Mouse (Mus musculus): ENCODE data around the gene Eln. TPM values are rescaled to one million over a fixed set of nuclear protein-coding genes. Genes with fewer than 3 reads are reported as not detected.

Eln gene
- polyA plus RNA-seq, 1 experiment from 2014 or later: 4.4 TPM

GRCm38 (mm10) chr5:134692704-134693103 lies 54.4 kb downstream of the Eln start:
- Histone ChIP-seq H3K4me1 (ENCODE audit: control insufficient read depth, insufficient read depth, low read length) (no peaks in the 10 kb centered on the region), H3K9me3 (replicated peaks; ENCODE audit: control insufficient read depth, low read length) (no peaks in the 10 kb centered on the region), H3K27ac (replicated peaks; ENCODE audit: low read depth, low read length) (no peak overlapping the region), H3K4me3 (ENCODE audit: low read depth, low read length) (no peak overlapping the region), H3K4me2 (ENCODE audit: low read depth, low read length) (no peak overlapping the region), H3K9ac (replicated peaks; ENCODE audit: low read length) (no peak overlapping the region), H3K27me3 (ENCODE audit: control insufficient read depth, insufficient read depth, low read length) (no peaks in the 10 kb centered on the region), H3K36me3 (replicated peaks; ENCODE audit: control insufficient read depth, insufficient read depth, low read depth, low read length) (no peaks in the 10 kb centered on the region)
- DNase-seq (ENCODE audit: low spot score) (no peak), ATAC-seq (replicated peaks; ENCODE audit: insufficient number of reproducible peaks, low FRiP score, low TSS enrichment, low read depth) (no peak)
- WGBS: 91% methylated on average over 1 of the region's 1 CpGs

GRCm38 (mm10) chr5:134688718-134689284 lies 58.3 kb downstream of the Eln start:
- H3K4me2 ChIP-seq (ENCODE audit: low read depth, low read length): peak overlapping the region; percentile 19
- H3K4me3 ChIP-seq (ENCODE audit: low read depth, low read length): peak overlapping the region; percentile 80
- no peaks in the 10 kb centered on the region for H3K9me3 ChIP-seq (replicated peaks; ENCODE audit: control insufficient read depth, low read length)
- DNase-seq (ENCODE audit: low spot score) (peak; percentile 99), ATAC-seq (replicated peaks; ENCODE audit: insufficient number of reproducible peaks, low FRiP score, low TSS enrichment, low read depth) (peak; percentile 94)
- no peaks in the 10 kb centered on the region for H3K27me3 ChIP-seq (ENCODE audit: control insufficient read depth, insufficient read depth, low read length)
- peak overlapping the region; percentile 41; the same call in 1 of the 2 replicates for H3K27ac ChIP-seq (replicated peaks; ENCODE audit: low read depth, low read length)
- H3K36me3 ChIP-seq (replicated peaks; ENCODE audit: control insufficient read depth, insufficient read depth, low read depth, low read length): no peaks in the 10 kb centered on the region
- no peaks in the 10 kb centered on the region for H3K4me1 ChIP-seq (ENCODE audit: control insufficient read depth, insufficient read depth, low read length)
- WGBS: under 1% methylated on average over 38 of the region's 38 CpGs
- H3K9ac ChIP-seq (replicated peaks; ENCODE audit: low read length): peak overlapping the region; percentile 42

GRCm38 (mm10) chr5:134688086-134688717 lies 58.9 kb downstream of the Eln start, which contains the start of gene Limk1:
Gene Limk1 (minus strand): TSS chr5:134688598.
- H3K4me2 ChIP-seq (ENCODE audit: low read depth, low read length): peak within 1 kb of the TSS; percentile 88
- under 1% methylated on average over 63 of the region's 69 CpGs for WGBS

GRCm38 (mm10) chr5:134687187-134687586 lies 59.9 kb downstream of the Eln start:
- no peaks in the 10 kb centered on the region for H3K9me3 ChIP-seq (replicated peaks; ENCODE audit: control insufficient read depth, low read length)
- H3K27ac ChIP-seq (replicated peaks; ENCODE audit: low read depth, low read length): no peak overlapping the region
- DNase-seq (ENCODE audit: low spot score) (no peak), ATAC-seq (replicated peaks; ENCODE audit: insufficient number of reproducible peaks, low FRiP score, low TSS enrichment, low read depth) (no peak)
- no peak overlapping the region for H3K9ac ChIP-seq (replicated peaks; ENCODE audit: low read length)
- no peaks in the 10 kb centered on the region for H3K36me3 ChIP-seq (replicated peaks; ENCODE audit: control insufficient read depth, insufficient read depth, low read depth, low read length)
- H3K4me1 ChIP-seq (ENCODE audit: control insufficient read depth, insufficient read depth, low read length): no peaks in the 10 kb centered on the region
- peak overlapping the region; percentile 88 for H3K4me2 ChIP-seq (ENCODE audit: low read depth, low read length)
- 84% methylated on average over 1 of the region's 1 CpGs for WGBS
- no peaks in the 10 kb centered on the region for H3K27me3 ChIP-seq (ENCODE audit: control insufficient read depth, insufficient read depth, low read length)
- H3K4me3 ChIP-seq (ENCODE audit: low read depth, low read length): no peak overlapping the region

More at GRCm38 (mm10) chr5:134688086-134688717, 58.9 kb downstream of the Eln start, which contains the start of gene Limk1:
- H3K4me3 ChIP-seq (ENCODE audit: low read depth, low read length): peak within 1 kb of the TSS; percentile 80
- H3K4me1 ChIP-seq (ENCODE audit: control insufficient read depth, insufficient read depth, low read length): no peaks in the 10 kb centered on the region
- ATAC-seq (replicated peaks; ENCODE audit: insufficient number of reproducible peaks, low FRiP score, low TSS enrichment, low read depth): peak; percentile 35
- peak; percentile 32 for DNase-seq (ENCODE audit: low spot score)
- peak within 1 kb of the TSS; percentile 78 for H3K9ac ChIP-seq (replicated peaks; ENCODE audit: low read length)
- no peaks in the 10 kb centered on the region for H3K27me3 ChIP-seq (ENCODE audit: control insufficient read depth, insufficient read depth, low read length)
- H3K27ac ChIP-seq (replicated peaks; ENCODE audit: low read depth, low read length): peak within 1 kb of the TSS; percentile 41; the same call in 1 of the 2 replicates
- no peaks in the 10 kb centered on the region for H3K9me3 ChIP-seq (replicated peaks; ENCODE audit: control insufficient read depth, low read length)
- no peaks in the 10 kb centered on the region for H3K36me3 ChIP-seq (replicated peaks; ENCODE audit: control insufficient read depth, insufficient read depth, low read depth, low read length)

GRCm38 (mm10) chr5:134686541-134686940 lies 60.6 kb downstream of the Eln start:
- Histone ChIP-seq H3K9me3 (replicated peaks; ENCODE audit: control insufficient read depth, low read length) (no peaks in the 10 kb centered on the region), H3K27ac (replicated peaks; ENCODE audit: low read depth, low read length) (no peak overlapping the region), H3K4me2 (ENCODE audit: low read depth, low read length) (no peak overlapping the region), H3K4me3 (ENCODE audit: low read depth, low read length) (no peak overlapping the region), H3K9ac (replicated peaks; ENCODE audit: low read length) (no peak overlapping the region), H3K4me1 (ENCODE audit: control insufficient read depth, insufficient read depth, low read length) (no peaks in the 10 kb centered on the region), H3K36me3 (replicated peaks; ENCODE audit: control insufficient read depth, insufficient read depth, low read depth, low read length) (no peaks in the 10 kb centered on the region), H3K27me3 (ENCODE audit: control insufficient read depth, insufficient read depth, low read length) (no peaks in the 10 kb centered on the region)
- DNase-seq (ENCODE audit: low spot score) (no peak), ATAC-seq (replicated peaks; ENCODE audit: insufficient number of reproducible peaks, low FRiP score, low TSS enrichment, low read depth) (no peak)
- 92% methylated on average over 6 of the region's 6 CpGs for WGBS

GRCm38 (mm10) chr5:134684398-134684797 lies 62.7 kb downstream of the Eln start:
- no peak for ATAC-seq (replicated peaks; ENCODE audit: insufficient number of reproducible peaks, low FRiP score, low TSS enrichment, low read depth)
- DNase-seq (ENCODE audit: low spot score): no peak
- Histone ChIP-seq H3K4me2 (ENCODE audit: low read depth, low read length) (no peak overlapping the region), H3K27me3 (ENCODE audit: control insufficient read depth, insufficient read depth, low read length) (no peaks in the 10 kb centered on the region), H3K9me3 (replicated peaks; ENCODE audit: control insufficient read depth, low read length) (no peaks in the 10 kb centered on the region), H3K36me3 (replicated peaks; ENCODE audit: control insufficient read depth, insufficient read depth, low read depth, low read length) (no peaks in the 10 kb centered on the region), H3K4me1 (ENCODE audit: control insufficient read depth, insufficient read depth, low read length) (no peaks in the 10 kb centered on the region), H3K9ac (replicated peaks; ENCODE audit: low read length) (no peak overlapping the region), H3K27ac (replicated peaks; ENCODE audit: low read depth, low read length) (no peak overlapping the region), H3K4me3 (ENCODE audit: low read depth, low read length) (no peak overlapping the region)
- WGBS: 85% methylated on average over 2 of the region's 2 CpGs

- 81% methylated on average over 2 of the region's 2 CpGs for WGBS
Measured at GRCm38 (mm10) chr5:134683813-134684212, 63.3 kb downstream of the Eln start.

GRCm38 (mm10) chr5:134680238-134680637 lies 66.9 kb downstream of the Eln start:
- Histone ChIP-seq H3K27me3 (ENCODE audit: control insufficient read depth, insufficient read depth, low read length) (no peaks in the 10 kb centered on the region), H3K9ac (replicated peaks; ENCODE audit: low read length) (no peak overlapping the region), H3K36me3 (replicated peaks; ENCODE audit: control insufficient read depth, insufficient read depth, low read depth, low read length) (no peaks in the 10 kb centered on the region), H3K4me2 (ENCODE audit: low read depth, low read length) (no peak overlapping the region), H3K4me1 (ENCODE audit: control insufficient read depth, insufficient read depth, low read length) (peaks cover 2% of the 10 kb centered on the region; the same call in 1 of the 2 replicates), H3K4me3 (ENCODE audit: low read depth, low read length) (no peak overlapping the region), H3K9me3 (replicated peaks; ENCODE audit: control insufficient read depth, low read length) (no peaks in the 10 kb centered on the region), H3K27ac (replicated peaks; ENCODE audit: low read depth, low read length) (no peak overlapping the region)
- DNase-seq (ENCODE audit: low spot score) (no peak), ATAC-seq (replicated peaks; ENCODE audit: insufficient number of reproducible peaks, low FRiP score, low TSS enrichment, low read depth) (no peak)
- WGBS: 84% methylated on average over 12 of the region's 12 CpGs

More at GRCm38 (mm10) chr5:134683813-134684212, 63.3 kb downstream of the Eln start:
- Histone ChIP-seq H3K9me3 (replicated peaks; ENCODE audit: control insufficient read depth, low read length) (no peaks in the 10 kb centered on the region), H3K27me3 (ENCODE audit: control insufficient read depth, insufficient read depth, low read length) (no peaks in the 10 kb centered on the region), H3K9ac (replicated peaks; ENCODE audit: low read length) (no peak overlapping the region), H3K4me3 (ENCODE audit: low read depth, low read length) (no peak overlapping the region), H3K27ac (replicated peaks; ENCODE audit: low read depth, low read length) (no peak overlapping the region), H3K36me3 (replicated peaks; ENCODE audit: control insufficient read depth, insufficient read depth, low read depth, low read length) (no peaks in the 10 kb centered on the region), H3K4me2 (ENCODE audit: low read depth, low read length) (no peak overlapping the region), H3K4me1 (ENCODE audit: control insufficient read depth, insufficient read depth, low read length) (no peaks in the 10 kb centered on the region)
- ATAC-seq (replicated peaks; ENCODE audit: insufficient number of reproducible peaks, low FRiP score, low TSS enrichment, low read depth) (no peak), DNase-seq (ENCODE audit: low spot score) (no peak)
